Mouse (Mus musculus) kidney, adult 2 months (tissue): ENCODE data around the gene Ppfia4.

Experiments
- CTCF ChIP-seq: fragments of 200-500 bp; conservative IDR thresholded peaks from 2 replicates; pipeline ENCODE4 v1.5.1; 2011; ENCODE audit warnings: low read depth, mild to moderate bottlenecking, control low read depth, low read length, moderate library complexity, mixed read lengths; ENCODE audit not compliant: insufficient read depth, insufficient read length
- POLR2A ChIP-seq: fragments of 200-500 bp; IDR thresholded peaks from one replicate; pipeline ENCODE4 v1.6.1; 2011; ENCODE audit warnings: low read depth, low read length, control low read depth

DNA sequence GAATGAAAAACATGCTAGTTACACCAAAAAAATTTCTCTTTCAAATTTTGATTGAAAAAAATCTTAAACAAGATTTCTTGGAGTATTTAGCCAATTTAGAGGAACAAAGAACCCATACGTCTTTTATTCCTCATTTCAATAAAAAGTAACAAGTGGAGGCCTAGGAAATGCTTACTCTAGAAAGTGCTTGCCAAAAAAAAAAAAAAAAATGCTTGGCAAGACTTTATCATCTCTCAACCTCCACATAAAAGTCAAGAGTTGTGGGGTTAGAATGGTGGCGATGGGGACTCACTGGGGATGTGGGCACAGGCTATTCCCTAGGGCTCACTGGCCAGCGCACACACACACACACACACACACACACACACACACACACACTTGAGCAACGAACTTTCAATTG is 30.5 kb upstream of the Ppfia4 start:
- TF ChIP-seq CTCF (no peak), POLR2A (no peak)
